Comparison of ENCODE assay signal across 7 mouse cellular contexts in genomic region chr12:86132799-86133198, GRCm38 (mm10). TPM values are rescaled to one million over a fixed set of nuclear protein-coding genes. Genes with fewer than 3 reads are reported as not detected.
DNase-seq lines count a peak whose midpoint lies in the region; ATAC-seq and TF ChIP-seq lines count a peak whose summit lies in the region.

No protein-coding gene starts in this region.

- no peaks in the 10 kb centered on the region for H3K9me3 ChIP-seq in liver, embryonic 14.5 days (ENCODE audit: control insufficient read depth, low read length)

- H3K4me3 ChIP-seq in liver, embryonic 14.5 days (ENCODE audit: insufficient read depth in 1 of 2, low read depth in 2 of 2, low read length in 2 of 2): no peak overlapping the region

- WGBS in liver, embryonic 14.5 days (ENCODE audit: insufficient replicate concordance): 14% methylated on average over 2 of the region's 2 CpGs

- peak; percentile 71; the same call in 1 of the 2 replicates for TF ChIP-seq CTCF in brain, embryonic 14.5 days (IDR thresholded peaks at IDR 0.05; ENCODE audit: borderline replicate concordance, extremely low read depth, insufficient read depth, insufficient read length)
- peak; percentile 66; the same call in 1 of the 2 replicates for TF ChIP-seq CTCF in liver, embryonic 14.5 days (IDR thresholded peaks at IDR 0.05; ENCODE audit: low read depth)

- no peak overlapping the region for H3K27ac ChIP-seq in liver, embryonic 14.5 days

- no peaks in the 10 kb centered on the region for H3K36me3 ChIP-seq in liver, embryonic 14.5 days (replicated peaks; ENCODE audit: control insufficient read depth, insufficient read depth, low read depth)

- H3K27me3 ChIP-seq in liver, embryonic 14.5 days (ENCODE audit: control insufficient read depth, insufficient read depth, low read length): no peaks in the 10 kb centered on the region

- no peak for ATAC-seq in liver, embryonic 14.5 days (ENCODE audit: insufficient read depth)

- no peaks in the 10 kb centered on the region for H3K4me1 ChIP-seq in liver, embryonic 14.5 days (replicated peaks; ENCODE audit: control insufficient read depth in 2 of 2, insufficient read depth in 2 of 2, low read length in 1 of 2)

- no peak for TF ChIP-seq EP300 in liver, embryonic 14.5 days (IDR thresholded peaks at IDR 0.05; ENCODE audit: low read depth)

- no peak overlapping the region for H3K4me2 ChIP-seq in liver, embryonic 14.5 days (ENCODE audit: low read depth)

- DNase-seq in urinary bladder, postnatal 25 days (ENCODE audit: low spot score): peak; percentile 46
- DNase-seq in urinary bladder, postnatal 4 days (ENCODE audit: low spot score in 2 of 2): no peak
- DNase-seq in brain, embryonic 14.5 days (ENCODE audit: low read depth): peak; percentile 87
- peak; percentile 32 for DNase-seq in fibroblast of lung, adult 2 months (ENCODE audit: low read depth)
- DNase-seq in induced T-regulatory cell, adult 2 months (ENCODE audit: low read depth): peak; percentile 75
- peak; percentile 10 to 14 (median 11) for DNase-seq in liver, embryonic 14.5 days (ENCODE audit: low read depth in 3 of 3, low spot score in 3 of 3)
- DNase-seq in retina, postnatal 7 days (ENCODE audit: low read depth, low spot score): peak; percentile 76

- no peak for TF ChIP-seq POLR2A in brain, embryonic 14.5 days (IDR thresholded peaks at IDR 0.05; ENCODE audit: borderline replicate concordance, extremely low read depth, insufficient read depth, insufficient read length, poor library complexity, severe bottlenecking)

- no peak overlapping the region for H3K9ac ChIP-seq in liver, embryonic 14.5 days (replicated peaks)

RNA-seq across cellular contexts. Expression of gene Ift43, which starts 50.5 kb away (rescaled TPM):
- polyA plus RNA-seq in brain, embryonic 14.5 days (2012; rRNA removed): 37.5 and 46.5 TPM in 2 replicates
- polyA plus RNA-seq in liver, embryonic 14.5 days (2012; rRNA removed): 3.0 and 3.3 TPM in 2 replicates
- polyA plus RNA-seq in liver, embryonic 14.5 days (2014; fragmentation: Nextera tagmentation; extraction: Ambion mirVana): 5.8 and 7.3 TPM in 2 replicates

RNA-seq across cellular contexts. Expression of gene Tgfb3, which starts 54.0 kb away (rescaled TPM):
- polyA plus RNA-seq in brain, embryonic 14.5 days (2012; rRNA removed): 6.6 and 7.3 TPM in 2 replicates
- 0.94 and 1.2 TPM in 2 replicates for polyA plus RNA-seq in liver, embryonic 14.5 days (2012; rRNA removed)
- 0.75 and 1.3 TPM in 2 replicates for polyA plus RNA-seq in liver, embryonic 14.5 days (2014; fragmentation: Nextera tagmentation; extraction: Ambion mirVana)

Comparison
In these comparisons a context has a peak if more than half of its experiments do, and no peak if none do; other contexts are left out.
1. DNase-seq: peak in urinary bladder, postnatal 25 days (single experiment), brain, embryonic 14.5 days (single experiment), fibroblast of lung, adult 2 months (single experiment), induced T-regulatory cell, adult 2 months (single experiment), liver, embryonic 14.5 days (3 of 3) and retina, postnatal 7 days (single experiment); none in urinary bladder, postnatal 4 days (0 of 2).